Mouse (Mus musculus): Measurements from ENCODE around the gene Ube2l3. TPM values are rescaled to one million over a fixed set of nuclear protein-coding genes. Genes with fewer than 3 reads are reported as not detected.
"Not testable (repeated sequence)": the region's sequence is repeated elsewhere in the genome, so short reads cannot be mapped to it uniquely, and the experiment has no call there.

Ube2l3 gene
- polyA plus RNA-seq, 1 experiment from 2014 or later = 360 TPM

DNA sequence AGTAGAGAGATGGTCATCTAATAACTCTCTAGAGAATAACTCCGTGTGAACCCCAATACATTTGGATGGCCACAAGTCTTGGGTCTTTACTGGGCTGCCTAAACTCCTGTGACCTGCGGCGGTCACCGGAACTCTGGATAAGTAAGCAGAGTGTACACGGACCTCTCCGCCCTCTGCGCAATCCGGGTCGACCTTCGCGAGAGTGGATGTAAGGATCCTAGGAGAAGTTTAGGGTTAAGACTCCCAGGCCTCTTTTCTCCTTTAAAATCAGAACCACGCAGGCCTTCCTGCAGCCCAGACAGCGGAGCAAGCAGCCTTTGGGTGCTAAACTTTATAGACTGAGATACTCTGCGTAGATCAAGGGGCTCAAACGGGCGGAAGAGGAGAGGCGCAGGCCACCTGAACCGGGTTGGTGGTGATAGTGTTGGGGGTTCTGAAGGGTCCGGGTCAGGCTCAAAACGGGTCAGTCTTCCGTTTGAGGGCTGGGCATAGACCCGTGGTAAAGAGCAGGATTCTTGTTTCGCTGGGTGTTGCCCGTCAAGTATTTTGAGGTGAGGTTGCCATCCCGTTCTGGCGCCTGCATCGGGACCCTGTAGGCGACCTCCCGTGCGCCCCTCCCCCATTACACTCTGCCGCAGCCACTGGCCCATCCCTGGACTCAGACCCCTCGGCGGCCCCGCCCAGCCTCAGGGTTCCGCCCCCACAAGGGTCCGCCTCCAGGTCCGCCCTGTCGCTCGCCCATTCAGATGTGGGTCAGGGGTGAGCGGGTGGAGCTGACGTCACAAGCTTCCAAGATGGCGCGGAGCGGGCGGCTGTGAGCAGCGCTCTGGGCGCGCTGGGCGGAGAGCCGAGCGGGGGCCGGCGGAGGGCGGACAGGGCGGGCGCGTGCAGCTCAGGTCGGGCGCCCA, 30.6 kb upstream of the Ube2l3 start, which contains the start of gene Hic2:
Gene Hic2, plus strand, starts transcription at position 779 of the 908 bp plus-strand sequence.
- ATAC-seq (replicated peaks; ENCODE audit: low FRiP score) = peak; percentile 98
- H3K4me2 ChIP-seq = peak within 1 kb of the TSS; percentile 92
- peaks cover 36% of the 10 kb centered on the region for H3K4me1 ChIP-seq
- H3K4me3 ChIP-seq (replicated peaks) = peak within 1 kb of the TSS; percentile 91
- H3K27ac ChIP-seq = peak within 1 kb of the TSS; percentile 90
- no peaks in the 10 kb centered on the region for H3K27me3 ChIP-seq
- no peaks in the 10 kb centered on the region for H3K9me3 ChIP-seq (replicated peaks)
- WGBS = 1% methylated on average over 58 of the region's 59 CpGs
- H3K9ac ChIP-seq = peak within 1 kb of the TSS; percentile 91
- no peaks in the 10 kb centered on the region for H3K36me3 ChIP-seq

DNA sequence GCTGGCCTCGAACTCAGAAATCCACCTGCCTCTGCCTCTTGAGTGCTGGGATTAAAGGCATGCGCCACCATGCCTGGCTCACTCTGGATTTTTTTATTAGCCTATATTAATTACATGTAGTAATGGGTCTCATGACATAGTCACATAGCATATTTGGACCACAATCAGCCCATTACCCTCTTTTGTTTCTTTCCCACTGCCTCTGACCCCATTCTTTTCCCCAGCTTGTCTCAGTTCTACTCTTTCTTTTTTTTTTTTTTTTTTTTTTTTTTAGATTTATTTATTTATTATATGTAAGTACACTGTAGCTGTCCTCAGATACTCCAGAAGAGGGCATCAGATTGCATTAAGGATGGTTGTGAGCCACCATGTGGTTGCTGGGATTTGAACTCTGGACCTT, 29.1 kb upstream of the Ube2l3 start:
- H3K9me3 ChIP-seq (replicated peaks); H3K27ac ChIP-seq; H3K27me3 ChIP-seq; H3K4me2 ChIP-seq; H3K9ac ChIP-seq; H3K36me3 ChIP-seq; ATAC-seq (replicated peaks; ENCODE audit: low FRiP score); H3K4me3 ChIP-seq (replicated peaks): not testable (repeated sequence)
- peaks cover 32% of the 10 kb centered on the region for H3K4me1 ChIP-seq
- 90% methylated on average over 2 of the region's 2 CpGs for WGBS

DNA sequence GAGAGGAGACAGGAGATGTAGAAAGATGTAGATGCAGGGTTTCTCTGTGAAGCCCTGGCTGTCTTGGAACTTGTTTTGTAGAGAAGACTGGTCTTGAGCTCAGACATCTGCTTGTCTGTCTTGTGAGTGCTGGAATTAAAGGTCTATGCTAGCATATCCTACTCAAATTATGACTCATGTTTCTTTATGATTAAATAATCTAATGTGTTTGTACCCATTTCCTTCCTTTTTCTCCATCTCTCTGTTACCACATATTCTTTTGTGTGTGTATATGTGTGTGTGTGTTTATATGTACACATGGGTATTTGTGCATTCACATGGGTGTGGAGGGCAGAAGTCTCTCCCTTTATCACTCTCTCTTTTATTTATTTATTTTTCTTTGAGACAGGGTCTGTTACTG, 24.0 kb upstream of the Ube2l3 start:
- Histone ChIP-seq H3K27ac (no peak overlapping the region), H3K36me3 (no peaks in the 10 kb centered on the region)
- ATAC-seq (replicated peaks; ENCODE audit: low FRiP score) = no peak

DNA sequence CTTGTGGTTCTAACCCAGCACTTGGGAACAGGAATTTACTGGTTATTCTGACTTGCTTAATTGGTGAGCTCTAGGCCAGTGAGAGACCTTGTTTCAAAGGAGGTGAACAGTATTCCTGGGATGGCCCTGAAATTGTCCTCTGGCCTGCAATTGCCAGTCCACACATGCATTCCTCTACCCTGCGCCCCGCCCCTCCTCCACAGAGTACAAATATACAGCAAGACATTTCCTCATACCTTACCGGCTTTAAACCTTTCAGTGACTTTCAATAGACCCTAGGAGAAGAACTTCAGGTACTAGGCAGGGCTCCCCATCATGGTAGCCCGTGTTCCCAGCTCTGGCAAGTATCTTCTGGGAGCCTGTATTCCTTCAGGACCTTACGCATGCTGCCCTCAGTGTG, 23.1 kb upstream of the Ube2l3 start:
- WGBS = 87% methylated on average over 5 of the region's 5 CpGs
- Histone ChIP-seq H3K27ac (no peak overlapping the region), H3K9me3 (replicated peaks) (no peaks in the 10 kb centered on the region), H3K27me3 (no peaks in the 10 kb centered on the region; the same call in 1 of the 2 replicates), H3K4me1 (no peaks in the 10 kb centered on the region), H3K4me2 (no peak overlapping the region), H3K9ac (no peak overlapping the region), H3K4me3 (replicated peaks) (no peak overlapping the region), H3K36me3 (no peaks in the 10 kb centered on the region)
- ATAC-seq (replicated peaks; ENCODE audit: low FRiP score) = no peak

More for the DNA sequence above, 24.0 kb upstream of the Ube2l3 start:
- H3K4me3 ChIP-seq (replicated peaks) = no peak overlapping the region
- H3K9ac ChIP-seq = no peak overlapping the region
- H3K27me3 ChIP-seq = no peaks in the 10 kb centered on the region; the same call in 1 of the 2 replicates
- no peak overlapping the region for H3K4me2 ChIP-seq
- no peaks in the 10 kb centered on the region for H3K4me1 ChIP-seq
- H3K9me3 ChIP-seq (replicated peaks) = no peaks in the 10 kb centered on the region

DNA sequence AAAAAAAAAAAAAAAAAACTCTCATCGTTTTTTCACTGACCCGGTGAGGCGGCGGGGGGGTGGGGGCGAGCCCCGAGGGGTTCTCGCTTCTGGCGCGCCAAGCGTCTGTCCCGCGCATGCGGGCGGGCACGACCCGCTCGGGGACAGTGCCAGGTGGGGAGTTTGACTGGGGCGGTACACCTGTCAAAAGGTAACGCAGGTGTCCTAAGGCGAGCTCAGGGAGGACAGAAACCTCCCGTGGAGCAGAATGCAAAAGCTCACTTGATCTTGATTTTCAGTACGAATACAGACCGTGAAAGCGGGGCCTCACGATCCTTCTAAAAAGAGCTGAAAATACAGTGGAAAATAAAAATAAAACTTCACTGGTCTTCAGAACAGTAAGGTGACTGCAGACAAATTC, 19.7 kb upstream of the Ube2l3 start:
- H3K36me3 ChIP-seq = no peaks in the 10 kb centered on the region
- H3K9me3 ChIP-seq (replicated peaks) = no peaks in the 10 kb centered on the region
- no peak overlapping the region for H3K9ac ChIP-seq
- no peak overlapping the region for H3K27ac ChIP-seq
- H3K27me3 ChIP-seq = no peaks in the 10 kb centered on the region
- no peak overlapping the region for H3K4me2 ChIP-seq
- H3K4me3 ChIP-seq (replicated peaks) = no peak overlapping the region
- ATAC-seq (replicated peaks; ENCODE audit: low FRiP score) = peak; percentile 100
- WGBS = 33% methylated on average over 25 of the region's 25 CpGs
- peaks cover 6% of the 10 kb centered on the region; the same call in 1 of the 2 replicates for H3K4me1 ChIP-seq

DNA sequence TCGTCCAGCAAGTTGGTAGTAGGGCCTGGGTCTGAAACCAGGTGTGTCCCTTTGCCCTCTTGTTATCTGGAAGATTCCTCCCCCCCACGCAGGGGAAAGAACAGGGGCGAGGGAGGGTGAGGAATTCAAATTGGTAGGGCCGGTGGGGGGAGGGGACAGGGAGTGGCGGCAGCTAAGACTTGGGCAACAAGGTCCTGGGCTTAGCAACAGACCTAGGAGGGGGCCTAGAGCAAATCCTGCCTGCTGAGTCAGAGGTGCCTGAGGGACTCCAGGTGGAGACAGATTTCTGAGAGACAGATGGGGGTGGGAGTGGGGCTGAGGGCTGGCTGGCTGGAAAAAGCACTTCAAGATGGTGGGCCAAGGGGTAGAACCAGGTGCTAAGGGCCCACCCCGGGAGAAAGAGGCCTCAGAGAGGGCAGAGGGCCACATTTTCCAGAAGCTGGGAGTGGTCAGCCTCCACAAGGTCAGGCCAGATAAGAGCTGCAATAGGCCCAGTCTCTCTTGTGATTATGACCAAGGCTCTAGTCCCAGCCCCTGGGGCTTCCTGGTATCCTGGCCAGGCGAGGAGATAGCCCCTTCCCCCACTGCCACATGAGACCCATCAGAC, 17.8 kb upstream of the Ube2l3 start:
- H3K4me2 ChIP-seq = no peak overlapping the region
- no peaks in the 10 kb centered on the region for H3K27me3 ChIP-seq
- no peak for ATAC-seq (replicated peaks; ENCODE audit: low FRiP score)
- no peak overlapping the region for H3K27ac ChIP-seq
- no peaks in the 10 kb centered on the region for H3K9me3 ChIP-seq (replicated peaks)
- H3K4me1 ChIP-seq = peaks cover 6% of the 10 kb centered on the region; the same call in 1 of the 2 replicates
- no peak overlapping the region for H3K4me3 ChIP-seq (replicated peaks)
- H3K9ac ChIP-seq = no peak overlapping the region
- no peaks in the 10 kb centered on the region for H3K36me3 ChIP-seq
- WGBS = 42% methylated on average over 7 of the region's 7 CpGs

DNA sequence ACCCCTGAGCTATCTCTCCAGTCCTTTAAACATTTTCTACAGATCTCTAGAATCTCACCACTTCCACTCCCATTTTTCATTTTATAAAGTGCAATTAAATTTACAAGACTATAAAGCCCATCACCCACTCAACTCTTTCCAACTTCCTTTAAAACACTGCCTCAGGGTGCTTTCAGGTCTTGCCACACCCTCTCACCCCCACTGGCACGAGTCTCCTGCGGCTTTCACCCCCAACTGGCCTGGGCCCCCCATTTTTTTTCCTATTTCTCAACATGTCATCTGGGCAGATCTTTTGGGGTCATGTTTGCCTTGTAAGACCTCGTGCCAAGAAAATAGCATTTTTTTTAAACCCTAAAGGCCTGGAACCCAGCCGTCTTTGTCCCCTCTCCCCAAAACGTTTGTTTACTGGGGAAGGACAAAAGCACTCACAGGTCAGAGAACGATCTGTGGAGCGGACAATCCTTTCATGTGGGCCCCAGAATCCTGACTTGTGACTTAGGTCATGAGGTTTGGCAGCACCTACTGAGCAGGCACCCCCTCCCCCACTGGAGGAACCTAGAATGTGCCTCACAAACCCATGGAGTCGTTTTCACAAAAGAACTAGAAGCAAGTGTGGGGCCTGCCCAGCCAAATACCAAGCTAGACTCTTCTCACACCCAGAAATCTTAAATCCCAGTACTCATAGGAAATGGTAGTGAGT, 14.6 kb upstream of the Ube2l3 start:
- Histone ChIP-seq H3K9ac (no peak overlapping the region), H3K27me3 (peaks cover 3% of the 10 kb centered on the region; the same call in 1 of the 2 replicates), H3K36me3 (no peaks in the 10 kb centered on the region), H3K4me1 (peaks cover 6% of the 10 kb centered on the region; the same call in 1 of the 2 replicates), H3K27ac (no peak overlapping the region), H3K4me3 (replicated peaks) (no peak overlapping the region), H3K9me3 (replicated peaks) (no peaks in the 10 kb centered on the region), H3K4me2 (no peak overlapping the region)
- no peak for ATAC-seq (replicated peaks; ENCODE audit: low FRiP score)
- 56% methylated on average over 8 of the region's 8 CpGs for WGBS

DNA sequence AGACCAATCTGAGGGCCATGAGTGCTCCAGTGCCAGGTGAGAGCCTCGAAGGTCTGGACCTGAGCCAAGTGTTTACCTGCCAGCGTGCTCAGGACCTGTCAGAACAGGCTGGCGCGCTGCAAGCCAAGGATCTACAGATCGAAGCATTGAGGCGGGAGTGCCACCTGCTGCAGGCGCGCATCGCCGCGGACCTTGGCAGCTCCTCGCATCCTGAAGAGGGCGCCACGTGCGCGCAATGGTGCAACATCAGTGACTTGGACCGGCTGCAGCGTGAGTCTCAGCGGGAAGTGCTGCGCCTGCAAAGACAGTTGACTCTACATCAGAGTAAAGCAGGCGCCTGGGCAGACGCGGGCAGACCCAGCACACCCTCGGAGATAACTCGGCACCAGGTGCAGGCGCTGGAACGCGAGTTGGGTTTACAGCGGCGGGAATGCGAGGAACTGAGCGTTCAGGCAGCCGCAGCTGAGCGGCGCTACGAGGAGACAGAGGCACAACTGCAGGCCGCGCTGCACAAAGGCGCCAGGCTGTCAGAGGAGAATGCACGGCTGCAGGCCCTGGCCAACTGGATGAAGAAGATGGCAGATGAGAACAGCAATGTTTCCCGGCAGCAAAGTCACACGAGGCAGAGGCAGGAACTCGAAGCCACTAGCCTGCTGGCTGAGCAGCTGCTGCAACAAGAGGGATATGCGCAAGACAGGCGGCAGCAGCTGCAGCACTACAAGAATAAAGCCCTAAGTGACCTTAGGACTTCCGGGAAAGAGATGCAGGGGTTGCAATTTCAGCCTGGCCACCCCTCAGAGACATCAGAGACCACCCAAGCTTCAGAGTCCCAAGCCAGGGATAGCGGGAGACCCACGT, 7.8 kb upstream of the Ube2l3 start:
- Histone ChIP-seq H3K27me3 (peaks cover 48% of the 10 kb centered on the region), H3K9me3 (replicated peaks) (no peaks in the 10 kb centered on the region), H3K4me2 (peak overlapping the region; percentile 92), H3K36me3 (no peaks in the 10 kb centered on the region), H3K4me1 (peaks cover 23% of the 10 kb centered on the region), H3K9ac (peak overlapping the region; percentile 27; the same call in 1 of the 2 replicates), H3K27ac (no peak overlapping the region), H3K4me3 (replicated peaks) (peak overlapping the region; percentile 52)
- WGBS = 7% methylated on average over 48 of the region's 48 CpGs
- peak; percentile 78 for ATAC-seq (replicated peaks; ENCODE audit: low FRiP score)

DNA sequence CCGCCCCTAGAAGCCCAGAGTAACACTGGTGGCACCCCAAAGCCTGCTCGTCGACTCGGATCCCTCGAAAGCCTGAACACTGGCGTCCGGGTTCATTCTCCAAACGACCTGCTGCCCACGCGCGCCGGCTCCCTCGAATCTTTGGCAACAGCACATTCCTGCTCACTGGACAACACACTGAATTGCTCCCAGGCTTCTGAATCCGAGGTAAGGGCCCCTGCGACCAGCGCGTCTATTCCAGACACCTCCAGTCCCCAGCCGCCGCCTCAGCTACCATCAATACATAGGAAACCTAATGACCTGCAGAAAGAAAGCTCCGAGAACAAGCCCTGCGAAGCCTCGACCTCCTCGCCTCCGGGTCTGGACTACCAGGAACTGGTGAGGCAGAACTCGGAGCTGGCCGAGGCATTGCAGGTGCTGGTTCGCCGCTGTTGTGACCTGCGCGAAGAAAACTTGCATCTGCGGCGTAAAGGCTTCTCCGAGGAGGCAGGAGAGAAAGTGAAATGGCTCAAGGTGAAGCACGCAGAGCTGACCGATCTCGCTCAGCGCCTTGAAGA, 7.0 kb upstream of the Ube2l3 start:
- H3K4me3 ChIP-seq (replicated peaks) = peak overlapping the region; percentile 52
- peaks cover 23% of the 10 kb centered on the region for H3K4me1 ChIP-seq
- H3K9ac ChIP-seq = peak overlapping the region; percentile 27; the same call in 1 of the 2 replicates
- peaks cover 48% of the 10 kb centered on the region for H3K27me3 ChIP-seq
- peak overlapping the region; percentile 1 for H3K27ac ChIP-seq
- no peaks in the 10 kb centered on the region for H3K9me3 ChIP-seq (replicated peaks)
- H3K4me2 ChIP-seq = peak overlapping the region; percentile 92
- under 1% methylated on average over 37 of the region's 37 CpGs for WGBS
- H3K36me3 ChIP-seq = no peaks in the 10 kb centered on the region
- ATAC-seq (replicated peaks; ENCODE audit: low FRiP score) = peak; percentile 13

DNA sequence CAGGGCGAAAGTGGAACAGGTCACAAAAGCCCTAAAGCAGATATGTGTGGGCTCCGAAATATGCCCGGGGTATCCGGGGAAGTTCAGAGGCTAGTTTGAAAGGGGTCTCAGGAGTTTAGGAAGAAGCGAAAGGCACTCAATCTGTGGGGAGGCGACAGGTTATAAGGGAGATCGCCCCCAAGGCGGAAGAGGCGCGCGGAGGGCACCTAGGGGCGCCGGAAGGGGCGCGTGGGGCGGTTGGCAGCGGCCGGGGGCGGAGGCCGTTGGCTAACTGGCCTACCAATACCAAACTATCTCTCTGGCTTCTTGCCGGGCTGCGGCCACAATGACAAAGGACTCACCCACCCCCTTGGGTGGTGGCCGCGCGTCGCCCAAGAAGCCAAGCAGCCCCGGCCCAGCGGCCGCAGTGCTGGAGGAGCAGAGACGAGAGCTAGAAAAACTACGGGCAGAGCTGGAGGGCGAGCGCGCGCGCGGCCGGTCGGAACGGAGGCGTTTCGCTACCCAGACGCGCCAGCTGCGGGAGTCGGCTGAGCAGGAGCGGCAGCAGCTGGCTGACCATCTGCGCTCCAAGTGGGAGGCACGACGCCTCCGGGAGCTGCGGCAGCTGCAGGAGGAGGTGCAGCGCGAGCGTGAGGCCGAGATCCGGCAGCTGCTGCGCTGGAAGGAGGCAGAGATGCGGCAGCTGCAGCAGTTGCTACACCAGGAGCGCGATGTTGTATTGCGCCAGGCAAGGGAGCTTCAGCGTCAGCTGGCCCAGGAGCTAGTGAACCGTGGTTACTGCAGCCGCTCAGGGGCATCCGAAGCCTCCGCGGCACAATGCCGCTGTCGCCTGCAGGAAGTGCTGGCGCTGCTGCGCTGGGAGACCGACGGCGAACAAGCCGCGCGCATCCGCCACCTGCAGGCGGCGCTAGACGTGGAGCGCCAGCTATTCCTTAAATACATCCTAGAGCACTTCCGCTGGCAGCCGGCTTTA, 6.2 kb upstream of the Ube2l3 start, which contains the start of gene Rimbp3:
Gene Rimbp3, plus strand, starts transcription at position 215 of the 973 bp plus-strand sequence.
- H3K27ac ChIP-seq = peak within 1 kb of the TSS; percentile 34
- peak; percentile 85 for ATAC-seq (replicated peaks; ENCODE audit: low FRiP score)
- no peaks in the 10 kb centered on the region for H3K9me3 ChIP-seq (replicated peaks)
- H3K4me2 ChIP-seq = peak within 1 kb of the TSS; percentile 92
- no peaks in the 10 kb centered on the region for H3K36me3 ChIP-seq
- WGBS = under 1% methylated on average over 85 of the region's 85 CpGs
- H3K27me3 ChIP-seq = peaks cover 48% of the 10 kb centered on the region
- peak within 1 kb of the TSS; percentile 46 for H3K9ac ChIP-seq
- H3K4me1 ChIP-seq = peaks cover 23% of the 10 kb centered on the region
- peak within 1 kb of the TSS; percentile 52 for H3K4me3 ChIP-seq (replicated peaks)

All from kidney, embryonic 15.5 days (tissue).